Mouse (Mus musculus): ENCODE results near the gene Kctd12. TPM values are rescaled to one million over a fixed set of nuclear protein-coding genes. Genes with fewer than 3 reads are reported as not detected.

The Kctd12 gene
- total RNA-seq, 2 experiments from 2014 or later = 31.1 to 39.0 TPM

DNA sequence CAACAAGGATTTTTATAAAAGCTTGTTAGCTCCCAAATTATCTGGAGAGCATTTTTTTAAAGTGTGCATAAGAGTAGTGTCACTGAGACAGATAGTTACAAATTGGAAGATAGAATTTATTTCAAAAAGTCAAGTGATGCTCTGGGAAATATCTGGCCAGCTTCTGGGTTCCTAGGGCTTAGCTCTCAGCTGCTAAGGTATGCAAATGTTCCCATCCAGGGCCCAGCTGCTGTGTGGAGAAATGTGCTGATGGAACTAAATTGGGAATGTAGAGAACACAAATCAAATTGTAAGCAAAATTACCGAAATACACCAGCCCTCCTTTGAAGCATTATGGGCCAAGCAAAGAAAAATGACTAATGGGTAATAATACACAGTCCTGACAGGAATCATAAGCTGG is 16.6 kb downstream of the Kctd12 start:
- DNase-seq = no peak

DNA sequence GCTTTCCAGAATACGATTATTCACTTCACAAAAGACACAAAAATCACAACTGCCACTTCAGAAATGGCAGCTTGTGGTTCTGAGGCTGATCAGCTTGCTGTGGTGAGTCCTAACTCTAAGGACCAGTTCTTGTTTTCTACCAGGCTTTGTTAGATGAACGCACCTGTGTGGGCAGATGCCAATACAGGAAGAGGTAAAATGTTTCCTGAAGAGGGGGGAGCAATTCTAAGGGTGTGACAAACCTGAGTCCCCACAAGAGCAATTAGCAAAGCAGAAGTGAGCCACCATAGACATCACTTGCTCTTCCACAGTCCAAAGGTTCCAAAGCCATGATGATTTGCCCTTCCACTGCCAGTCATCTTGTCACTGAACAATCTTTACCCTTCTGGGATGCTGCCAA is 20.4 kb downstream of the Kctd12 start:
- no peak for DNase-seq

GRCm38 (mm10) chr14:102953511-102953910 is 28.9 kb downstream of the Kctd12 start:
- no peak for DNase-seq

- DNase-seq = no peak
These were observed 30.5 kb downstream of the Kctd12 start for GRCm38 (mm10) chr14:102951974-102952373.

DNA sequence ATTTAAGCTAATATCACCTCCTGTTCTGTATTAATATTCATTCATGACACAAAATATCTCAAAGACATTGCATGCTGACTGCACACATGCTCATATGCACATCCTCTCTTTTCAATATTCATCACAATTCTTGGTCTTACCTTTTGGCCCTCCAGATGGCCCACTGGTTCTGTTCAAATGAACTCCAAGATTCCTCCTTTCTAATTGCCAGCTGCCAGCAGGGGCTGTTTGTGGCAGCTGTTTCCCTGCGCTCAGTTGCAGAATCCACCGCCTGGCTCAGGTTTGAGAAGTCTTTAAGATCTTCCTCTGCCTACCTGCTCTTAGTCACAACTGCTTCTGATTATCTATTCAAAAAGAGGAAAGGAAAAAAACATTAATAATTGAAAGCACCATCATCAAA is 34.6 kb downstream of the Kctd12 start:
- DNase-seq = no peak

DNA sequence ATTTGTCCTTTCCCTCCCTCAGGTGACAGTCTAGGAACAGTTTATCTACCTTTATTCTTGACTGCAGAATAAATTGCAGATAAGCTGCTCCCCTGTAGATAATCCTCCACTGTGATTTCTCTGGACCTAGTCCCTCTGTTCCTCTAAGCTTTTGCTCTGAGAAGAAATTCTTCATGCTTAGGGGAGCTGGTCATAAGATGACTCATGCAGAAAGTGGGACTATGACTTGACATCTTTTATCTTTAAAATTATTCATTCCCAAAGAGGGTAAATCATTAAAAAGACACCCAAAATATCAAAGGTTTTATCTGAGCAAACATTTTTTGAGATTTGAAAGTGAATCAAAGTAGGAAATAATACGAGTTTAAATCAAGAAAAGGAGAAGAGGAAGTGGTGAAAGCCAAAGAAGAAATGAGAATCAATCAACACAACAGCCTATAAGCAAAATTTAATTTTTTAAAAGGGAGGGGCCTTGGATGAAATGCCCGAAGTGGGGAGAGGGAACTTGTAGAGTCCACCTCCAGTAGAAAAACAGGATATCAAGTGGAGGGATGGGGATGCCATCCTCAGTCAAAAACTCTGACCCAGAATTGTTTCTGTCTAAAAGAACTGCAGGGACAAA is 40.1 kb downstream of the Kctd12 start:
- no peak for DNase-seq

GRCm38 (mm10) chr14:102934878-102935277 is 47.6 kb downstream of the Kctd12 start:
- DNase-seq = no peak

DNA sequence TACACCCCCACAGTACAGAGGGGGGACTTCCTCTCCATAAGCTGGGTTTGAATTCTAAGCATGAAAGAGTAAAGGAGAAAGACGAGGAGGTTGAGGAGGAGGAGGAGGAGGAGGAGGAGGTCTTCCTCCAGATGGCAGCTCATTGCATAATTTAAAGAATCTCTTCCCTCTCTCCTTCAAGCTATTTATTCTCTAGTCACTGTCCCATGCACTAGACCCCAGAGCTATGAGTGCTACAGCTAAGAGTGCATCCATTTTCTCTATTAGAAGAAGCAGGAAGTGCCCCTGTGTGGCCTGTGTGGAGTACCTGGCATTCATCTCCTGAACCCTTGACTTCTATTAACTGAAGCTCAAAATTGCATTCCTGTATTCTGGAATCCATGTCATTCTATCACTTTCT is 51.5 kb downstream of the Kctd12 start:
- no peak for DNase-seq

- DNase-seq = no peak
These were observed 52.9 kb downstream of the Kctd12 start for GRCm38 (mm10) chr14:102929545-102929944.

- DNase-seq = no peak
These were observed 54.5 kb downstream of the Kctd12 start for GRCm38 (mm10) chr14:102927847-102928466.

Small RNAs within 50 kb of the gene (microRNA-seq; reads per million reads assigned to microRNA genes)
- gene Mir5130 = 0.75 to 1.9 reads per million in 2 experiments

Other genes with a start within 250 kb of the Kctd12 start
- not detected for gene Acod1, start 64.3 kb upstream of the Kctd12 start, total RNA-seq (2021)
- 10 to 100 TPM in 1 of 2 experiments, 1 to 10 TPM in 1; 8.3 to 11.2 TPM for gene Cln5, start 87.6 kb upstream of the Kctd12 start, total RNA-seq (2021)
- 10 to 100 TPM; 45.9 to 46.0 TPM for gene Fbxl3, start 116.9 kb upstream of the Kctd12 start, total RNA-seq (2021)

Data from gastrocnemius, postnatal 10 days (tissue).